Mouse (Mus musculus) ZHBTc4 (cell line): ENCODE measurements around the gene Vat1l.

Source experiments
- DNase-seq: peaks from one replicate; pipeline ENCODE4 v3.0.0-alpha.2; 2011; ENCODE audit warnings: low read depth, low spot score

The Vat1l gene

GRCm38 (mm10) chr8:114295749-114296067 lies 90.3 kb downstream of the Vat1l start:
- no peak for DNase-seq

DNA sequence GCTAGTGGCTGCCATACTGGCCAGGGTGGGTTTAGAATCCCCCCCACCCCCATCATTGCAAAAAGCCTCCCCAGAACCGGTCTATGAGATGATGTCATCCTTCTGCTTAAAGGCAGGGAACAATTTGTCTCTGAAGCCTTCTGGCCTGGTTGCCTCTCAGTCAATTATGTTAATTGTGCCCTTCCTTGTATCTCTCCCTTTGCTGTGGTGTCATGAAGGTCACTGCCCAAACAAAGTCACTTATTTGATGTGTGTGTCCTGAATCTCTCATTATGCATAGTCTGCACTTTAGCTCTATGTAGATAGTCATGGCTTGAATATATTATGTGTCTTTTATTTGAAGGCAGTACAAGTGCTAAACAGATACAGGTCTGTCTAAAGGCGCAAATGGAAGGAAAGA lies 92.8 kb downstream of the Vat1l start:
- DNase-seq: no peak

- no peak for DNase-seq
Measured at GRCm38 (mm10) chr8:114300072-114300471, 94.7 kb downstream of the Vat1l start.

DNA sequence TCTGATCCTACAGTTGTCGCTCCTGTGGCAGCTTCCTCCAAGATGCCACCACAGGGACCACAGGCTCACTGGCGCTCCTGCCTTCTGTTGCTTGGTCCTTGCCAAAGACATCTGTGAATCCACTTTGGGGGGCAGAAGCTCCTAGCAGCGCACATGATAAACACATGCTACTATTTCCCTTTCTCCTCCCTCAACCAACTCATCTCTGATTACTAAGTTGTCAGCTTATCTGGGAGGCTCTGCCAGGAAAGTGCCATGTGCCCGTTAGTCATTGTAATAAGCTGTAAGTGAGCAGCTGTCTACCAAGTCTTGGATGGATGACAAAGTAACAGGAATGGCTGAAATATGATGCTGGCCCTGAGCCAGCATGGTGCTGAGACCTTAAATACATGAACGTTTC lies 100.9 kb downstream of the Vat1l start:
- DNase-seq: no peak

DNA sequence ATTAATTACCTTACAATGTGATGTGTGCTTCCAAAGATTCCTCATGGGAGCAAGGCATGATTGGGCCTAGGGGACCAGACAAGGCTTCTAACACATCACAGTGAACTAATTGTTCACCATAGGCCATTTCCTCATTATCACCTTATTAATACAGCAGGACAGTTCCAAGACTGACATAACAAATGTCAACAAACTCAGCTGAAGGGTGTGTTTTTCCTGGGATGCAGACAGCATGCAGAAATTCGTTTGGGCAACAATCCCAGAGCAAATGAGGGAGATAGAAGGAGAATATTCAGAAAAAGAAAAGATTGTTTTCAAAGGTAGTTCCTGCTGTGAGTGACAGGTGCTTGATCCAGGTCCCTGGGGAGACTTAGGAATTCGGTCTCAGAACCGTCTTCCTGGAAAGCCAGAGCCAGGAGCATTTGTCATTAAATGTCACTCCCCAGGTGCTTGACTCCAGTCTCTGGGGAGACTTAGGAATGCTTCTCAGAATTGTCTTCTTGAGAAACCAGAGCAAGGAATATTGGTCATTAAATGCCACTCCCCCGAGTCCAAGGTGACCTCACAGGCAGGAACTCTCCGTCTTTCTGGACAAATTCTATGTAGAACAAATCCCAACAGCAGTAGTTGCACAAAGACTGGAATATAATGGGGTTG lies 109.4 kb downstream of the Vat1l start:
- peak; percentile 83 for DNase-seq

DNA sequence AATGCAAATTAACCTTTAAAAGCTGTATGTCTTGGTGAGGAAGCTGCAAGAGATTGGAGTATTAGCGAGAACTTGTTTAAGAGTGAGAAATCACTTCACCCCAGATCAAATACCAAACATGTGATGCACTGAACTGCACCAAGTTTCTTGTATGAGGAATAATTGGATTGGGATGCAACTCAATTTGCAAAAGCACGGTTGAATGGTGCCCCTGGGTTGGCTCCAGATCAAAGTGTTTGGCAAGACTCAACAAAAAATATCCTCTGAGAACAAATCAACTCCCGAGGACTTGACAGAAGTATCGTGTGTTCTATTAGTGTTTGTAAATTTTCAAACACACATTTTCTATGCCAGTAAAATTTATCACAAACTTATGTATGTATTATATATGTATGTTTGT lies 112.7 kb downstream of the Vat1l start:
- no peak for DNase-seq

DNA sequence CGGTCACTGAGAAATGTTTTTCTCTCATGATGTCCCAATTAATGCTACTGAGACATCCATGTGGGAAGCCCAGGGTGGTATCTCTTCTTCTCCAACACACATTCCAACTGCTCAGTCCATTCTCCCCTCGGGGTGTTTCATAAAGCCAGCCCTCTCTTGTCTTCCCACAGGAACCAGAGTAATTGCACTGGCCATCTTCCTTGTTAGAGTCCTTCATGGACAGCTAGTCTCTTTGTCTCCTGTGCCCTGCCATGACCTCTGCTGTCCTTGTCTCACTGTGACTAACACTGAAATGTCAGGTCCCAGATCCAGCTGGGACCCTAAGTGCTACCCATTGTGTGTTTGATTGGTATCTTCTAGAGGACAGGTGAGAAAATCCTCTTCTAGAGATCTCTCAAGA lies 116.7 kb downstream of the Vat1l start:
- DNase-seq: no peak

GRCm38 (mm10) chr8:114331928-114332327 lies 126.5 kb downstream of the Vat1l start:
- DNase-seq: peak; percentile 8

- DNase-seq: no peak
Measured at GRCm38 (mm10) chr8:114332949-114333348, 127.5 kb downstream of the Vat1l start.

DNA sequence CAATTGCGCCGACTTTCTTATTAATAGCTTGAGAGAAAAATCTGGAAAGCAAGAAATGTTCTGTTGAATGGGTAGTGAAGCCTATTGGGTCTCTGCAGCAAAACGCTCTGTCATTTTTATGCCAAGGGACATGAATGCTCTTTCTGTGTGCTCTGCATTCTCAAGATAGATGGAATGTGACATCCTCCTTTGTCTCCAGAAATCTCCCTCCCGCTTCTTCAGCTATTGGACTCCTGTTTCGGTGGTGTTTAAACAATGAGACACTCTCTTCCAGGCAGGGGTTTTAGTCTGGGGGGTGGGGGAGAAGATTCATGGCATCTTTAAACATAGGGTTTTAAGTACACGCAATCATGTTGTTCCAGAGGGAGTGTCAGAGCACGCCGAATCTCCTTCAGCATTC lies 130.3 kb downstream of the Vat1l start:
- DNase-seq: no peak

DNA sequence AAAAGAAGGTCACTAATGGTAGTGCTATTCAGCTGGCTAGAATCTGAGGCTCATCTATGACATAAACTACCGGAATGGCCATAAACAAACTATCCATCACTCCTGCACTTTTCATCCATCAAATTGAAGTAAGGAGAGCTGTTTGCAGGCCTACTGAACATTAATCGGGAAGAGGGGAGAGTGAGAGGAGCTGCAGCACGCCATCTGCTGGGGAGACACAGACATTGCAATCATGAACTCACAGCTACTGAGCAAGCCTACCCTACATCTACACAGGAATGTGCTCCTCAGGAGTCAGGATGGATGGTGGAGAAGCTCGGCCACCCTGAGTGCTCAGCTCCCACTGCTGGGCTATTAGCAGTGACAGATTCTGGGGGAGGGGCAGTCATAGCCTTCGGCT lies 136.9 kb downstream of the Vat1l start:
- DNase-seq: peak; percentile 70

- DNase-seq: no peak
Measured at GRCm38 (mm10) chr8:114344789-114345188, 139.4 kb downstream of the Vat1l start.

- DNase-seq: no peak
Measured at GRCm38 (mm10) chr8:114346045-114346444, 140.6 kb downstream of the Vat1l start.

DNA sequence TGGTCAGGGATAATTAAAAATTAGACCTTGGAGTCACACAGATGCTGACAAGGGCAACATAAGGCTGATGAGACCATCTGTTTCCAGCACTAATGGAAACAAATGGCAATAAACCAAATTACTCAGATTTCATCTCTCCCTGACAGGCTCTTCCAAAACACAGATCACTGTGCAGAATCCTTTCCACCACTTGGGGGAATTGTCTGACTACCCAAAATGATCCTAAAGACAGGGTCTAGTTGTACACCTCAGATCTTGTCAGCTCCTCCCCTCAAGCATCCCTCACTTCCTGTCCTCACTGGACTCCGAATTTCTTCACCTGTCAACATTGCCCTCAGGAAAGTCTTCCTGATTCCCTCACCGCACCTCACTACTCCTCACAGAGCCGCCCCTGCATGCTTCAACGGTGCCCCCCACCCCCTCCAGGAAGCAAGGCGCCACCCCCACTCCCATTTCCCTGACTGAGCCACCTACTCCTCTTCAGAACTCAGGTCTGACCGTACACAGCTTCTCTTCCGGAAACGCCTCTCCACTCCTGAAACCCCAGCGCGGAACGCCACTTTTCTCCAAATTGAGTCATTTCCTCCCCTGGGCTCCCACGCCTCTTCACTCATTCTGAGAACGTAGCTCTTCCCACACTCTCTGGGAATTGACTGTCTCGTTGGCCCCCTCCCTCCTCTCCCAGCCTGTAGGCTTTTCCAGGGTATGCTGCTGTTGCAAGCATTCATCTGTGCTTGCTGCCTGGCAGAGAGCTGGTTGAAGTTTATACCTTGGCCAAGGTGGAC lies 146.4 kb downstream of the Vat1l start:
- DNase-seq: peak; percentile 23

DNA sequence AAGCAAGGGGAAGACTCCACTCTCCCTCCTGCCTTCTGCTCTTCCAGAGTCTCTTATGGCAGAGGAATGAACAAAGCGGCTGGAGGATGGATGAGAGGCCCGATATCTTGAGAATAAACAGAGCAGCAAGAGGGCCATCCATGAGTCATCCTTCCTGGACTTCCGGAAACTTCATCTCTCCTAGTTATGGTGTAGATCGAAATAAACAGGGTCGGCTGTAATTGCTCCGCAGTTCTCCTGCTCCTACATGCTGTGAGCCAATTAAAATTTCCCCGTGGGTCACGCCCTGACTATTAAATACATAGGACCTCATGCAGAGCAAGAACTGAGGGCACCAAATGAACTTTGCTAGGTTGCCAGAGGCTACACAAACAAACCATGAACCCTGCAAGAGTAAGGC lies 155.1 kb downstream of the Vat1l start:
- no peak for DNase-seq

GRCm38 (mm10) chr8:114363167-114363566 lies 157.8 kb downstream of the Vat1l start:
- peak; percentile 58 for DNase-seq

GRCm38 (mm10) chr8:114363656-114364055 lies 158.2 kb downstream of the Vat1l start:
- no peak for DNase-seq

DNA sequence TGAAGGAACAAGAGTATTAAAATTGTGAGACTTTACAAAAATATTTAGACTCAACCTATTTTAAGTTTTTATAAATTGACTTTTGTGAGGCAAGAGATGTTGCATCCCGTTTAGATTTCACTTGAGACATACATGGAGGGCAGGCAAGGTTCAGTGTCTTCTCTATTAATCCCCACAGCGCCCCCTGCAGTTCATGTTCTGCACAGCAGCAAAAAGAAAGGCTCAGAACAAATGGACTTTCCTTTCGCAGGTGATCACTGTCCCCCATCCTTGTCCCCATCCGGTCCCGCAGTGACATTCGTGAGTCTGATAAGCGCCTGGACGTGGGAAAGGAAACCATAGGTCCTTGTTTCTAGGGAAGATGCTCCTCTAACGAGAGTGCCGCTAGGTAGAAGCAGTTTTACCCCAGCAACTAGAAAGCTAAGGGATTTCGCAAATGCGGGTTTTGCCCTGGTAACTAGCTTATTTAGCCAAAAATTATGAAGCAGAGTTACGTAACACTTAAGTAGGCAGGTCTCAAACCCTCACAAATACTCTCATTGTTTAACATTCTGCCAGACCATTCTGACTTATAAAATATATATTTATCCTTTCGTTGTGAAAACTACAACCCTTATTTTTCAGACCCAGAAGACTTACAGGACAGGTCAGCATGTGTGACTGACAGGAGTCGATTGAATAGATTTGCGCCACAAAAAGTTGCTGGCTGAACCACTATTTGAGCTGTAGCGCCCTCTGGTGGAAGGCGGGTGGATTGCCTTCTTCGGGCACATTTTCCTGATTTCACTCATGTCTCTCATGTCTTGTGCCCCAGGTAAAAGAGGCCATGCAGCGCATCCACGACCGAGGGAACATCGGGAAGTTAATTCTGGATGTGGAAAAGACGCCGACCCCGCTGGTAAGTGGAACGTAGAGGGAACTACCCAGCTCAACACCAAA lies 163.9 kb downstream of the Vat1l start:
- DNase-seq: peak; percentile 91

DNA sequence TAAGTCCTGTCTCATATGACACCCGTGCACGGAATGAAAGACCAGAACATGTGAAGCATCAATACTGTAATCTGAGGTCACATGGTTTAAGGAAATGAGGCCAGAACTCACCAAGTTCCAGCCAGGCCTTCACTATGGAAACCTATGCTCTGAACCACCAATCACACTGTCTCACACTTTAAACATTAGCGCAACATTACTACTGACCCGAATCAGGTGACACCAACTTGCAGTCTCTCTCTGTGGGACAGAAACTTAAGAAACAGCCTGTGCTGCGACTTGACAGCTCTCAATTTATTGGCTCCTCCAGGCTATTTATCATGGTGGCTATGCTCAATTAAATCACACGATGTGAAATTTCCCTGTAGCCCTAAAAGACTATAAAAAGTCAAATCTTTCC lies 169.0 kb downstream of the Vat1l start:
- DNase-seq: no peak

DNA sequence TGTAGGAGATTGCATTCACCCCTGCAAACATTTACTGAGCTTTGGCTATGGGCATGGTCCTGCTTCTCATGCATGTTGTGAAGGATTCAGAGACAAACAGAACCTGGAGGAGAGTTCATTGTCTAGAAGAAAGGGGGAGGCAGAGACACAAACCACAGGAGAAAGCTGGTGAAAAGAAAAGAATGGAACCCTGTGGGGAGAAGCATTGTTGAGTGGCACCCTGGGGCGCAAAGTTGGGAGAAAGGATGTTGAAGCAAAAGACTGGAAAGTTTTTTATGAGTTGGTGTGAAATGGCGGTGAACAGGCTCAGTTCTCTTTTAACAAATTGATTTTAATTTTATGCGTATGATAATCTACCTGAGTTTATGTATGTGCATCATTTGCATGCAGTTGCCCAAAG lies 178.8 kb downstream of the Vat1l start:
- peak; percentile 91 for DNase-seq

DNA sequence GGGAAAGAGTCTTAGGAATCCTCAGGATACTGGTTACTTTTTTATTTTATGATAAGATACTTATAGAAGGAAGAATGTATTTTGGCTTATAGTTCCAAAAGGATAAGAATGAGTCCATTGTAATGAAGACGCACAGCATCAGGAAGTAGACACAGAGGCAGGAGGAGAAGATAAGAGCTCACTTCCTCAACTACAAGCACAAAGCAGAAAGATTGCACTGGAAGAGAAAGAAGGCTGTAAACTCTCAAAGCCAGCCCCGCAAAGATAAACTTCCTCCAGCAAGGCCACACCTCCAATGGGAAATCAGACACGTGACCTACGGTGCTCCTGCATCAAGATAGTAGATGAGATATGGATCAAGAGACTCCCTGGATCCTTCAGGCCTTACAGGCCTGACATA lies 182.1 kb downstream of the Vat1l start:
- no peak for DNase-seq

DNA sequence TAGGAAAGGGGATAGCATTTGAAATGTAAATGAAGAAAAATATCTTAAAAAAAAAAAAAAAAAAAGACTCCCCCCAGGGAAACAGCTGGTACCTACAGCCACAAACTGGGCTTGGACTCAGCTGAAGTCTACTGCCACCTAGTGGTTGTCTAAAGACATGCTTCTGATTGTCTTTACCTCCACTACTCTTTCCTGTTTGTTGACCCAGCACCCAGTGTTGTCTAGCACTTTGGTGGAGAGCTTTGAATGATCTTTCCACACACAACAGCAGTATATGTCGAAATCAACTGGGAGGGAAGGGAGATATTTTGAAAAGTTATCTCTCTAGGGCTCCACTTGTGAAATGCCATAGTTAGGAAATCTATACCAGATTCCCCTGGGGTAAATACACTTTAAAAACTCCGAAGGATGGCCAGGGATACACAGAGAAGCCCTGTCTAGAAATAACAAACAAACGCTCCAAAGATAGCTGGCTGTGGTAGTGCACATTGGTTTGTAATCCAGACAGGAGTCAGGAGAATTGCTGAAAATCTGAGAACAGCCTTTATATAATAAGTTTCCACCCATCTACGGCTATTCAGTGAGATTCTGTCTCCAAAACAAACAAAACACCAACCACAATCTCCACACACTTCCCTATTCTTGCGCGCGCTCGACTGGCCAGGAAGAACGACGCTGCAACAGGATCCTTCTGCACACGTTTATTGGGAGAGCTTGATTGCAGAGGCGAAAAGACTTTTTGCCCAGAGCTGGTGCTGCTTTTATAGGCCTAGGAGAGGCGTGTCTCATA lies 185.2 kb downstream of the Vat1l start:
- DNase-seq: peak; percentile 71
